Mouse (Mus musculus): ENCODE data around the gene Hectd4. TPM values are rescaled to one million over a fixed set of nuclear protein-coding genes. Genes with fewer than 3 reads are reported as not detected.
"Not testable (repeated sequence)": the region's sequence is repeated elsewhere in the genome, so short reads cannot be mapped to it uniquely, and the experiment has no call there.

Gene Hectd4
- total RNA-seq, 4 experiments from 2014 or later: 142 to 182 (median 164) TPM

DNA sequence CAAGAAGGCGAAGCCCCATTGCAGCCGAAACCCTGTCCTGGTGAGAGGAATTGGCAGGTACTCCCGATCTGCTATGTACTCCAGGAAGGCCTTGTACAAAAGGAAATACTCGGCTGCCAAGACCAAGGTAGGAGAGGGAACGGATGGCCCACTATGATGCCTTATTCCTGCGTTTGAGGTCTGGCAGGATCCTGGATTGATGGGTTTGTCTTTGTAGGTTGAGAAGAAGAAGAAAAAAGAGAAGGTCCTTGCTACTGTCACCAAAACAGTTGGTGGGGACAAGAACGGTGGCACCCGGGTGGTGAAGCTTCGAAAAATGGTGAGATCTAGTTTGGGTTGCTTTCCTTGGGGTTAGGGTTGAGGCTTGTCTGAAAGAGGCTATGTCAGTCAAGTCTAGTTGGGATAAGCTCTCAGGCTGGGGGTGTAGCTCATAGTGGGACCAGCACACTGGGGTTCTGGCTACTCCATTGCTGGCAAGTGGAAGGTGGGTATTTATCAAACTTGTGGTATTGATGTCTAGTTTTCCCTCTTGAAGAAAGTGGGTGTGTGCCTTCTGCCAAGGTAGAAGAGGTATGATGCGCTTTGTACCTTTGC lies 14.4 kb upstream of the Hectd4 start:
- not testable (repeated sequence) for DNase-seq (ENCODE audit: low spot score in 2 of 2)

DNA sequence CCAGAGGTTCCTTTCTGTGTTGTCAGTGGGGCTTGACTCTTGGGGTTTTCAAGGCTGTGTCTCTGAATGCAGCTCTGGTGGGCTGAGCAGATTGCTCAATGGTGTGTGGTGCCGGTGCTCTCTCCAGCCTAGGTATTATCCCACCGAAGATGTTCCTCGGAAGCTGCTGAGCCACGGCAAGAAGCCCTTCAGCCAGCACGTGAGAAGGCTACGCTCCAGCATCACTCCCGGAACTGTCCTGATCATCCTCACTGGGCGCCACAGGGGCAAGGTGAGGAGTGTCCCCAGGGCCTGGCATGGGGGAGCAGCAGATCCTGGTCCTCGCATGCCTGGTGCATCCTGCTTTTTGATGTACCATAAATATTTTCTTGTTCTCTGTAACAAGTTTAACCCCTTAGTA lies 13.5 kb upstream of the Hectd4 start:
- no peak for DNase-seq (ENCODE audit: low spot score in 2 of 2)

GRCm38 (mm10) chr5:121206984-121207383 lies 13.0 kb upstream of the Hectd4 start:
- no peak for DNase-seq (ENCODE audit: low spot score in 2 of 2)

- DNase-seq (ENCODE audit: low spot score in 2 of 2): no peak
Observed at GRCm38 (mm10) chr5:121209755-121210600, 10.0 kb upstream of the Hectd4 start.

GRCm38 (mm10) chr5:121210601-121210924 lies 9.5 kb upstream of the Hectd4 start:
- DNase-seq (ENCODE audit: low spot score in 2 of 2): no peak

- DNase-seq (ENCODE audit: low spot score in 2 of 2): no peak
Observed at GRCm38 (mm10) chr5:121212108-121212507, 7.9 kb upstream of the Hectd4 start.

DNA sequence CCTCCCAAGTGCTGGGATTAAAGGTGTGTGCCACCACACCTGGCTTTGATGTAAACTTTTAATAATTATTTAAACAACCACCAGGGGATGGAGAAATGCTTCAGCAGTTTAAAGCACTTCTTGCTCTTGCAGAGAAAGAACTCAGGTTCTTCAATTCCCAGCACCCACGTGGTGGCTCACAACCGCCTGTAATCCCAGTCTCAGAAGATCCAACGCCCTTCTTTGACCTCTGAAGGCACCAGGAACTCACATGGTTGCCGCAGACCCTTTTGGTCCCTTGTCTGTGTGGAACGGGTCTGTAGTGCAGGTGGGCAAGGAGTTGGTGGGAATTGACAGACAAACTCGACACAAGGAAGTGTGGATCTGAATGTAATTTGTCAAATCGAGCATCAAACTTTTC lies 5.3 kb upstream of the Hectd4 start:
- no peak for DNase-seq (ENCODE audit: low spot score in 2 of 2)

GRCm38 (mm10) chr5:121215380-121216125 lies 4.5 kb upstream of the Hectd4 start:
- peak; percentile 49 to 73 for DNase-seq (ENCODE audit: low spot score in 2 of 2)

- DNase-seq (ENCODE audit: low spot score in 2 of 2): no peak
Observed at GRCm38 (mm10) chr5:121216126-121216446, 3.9 kb upstream of the Hectd4 start.

- DNase-seq (ENCODE audit: low spot score in 2 of 2): not testable (repeated sequence)
Observed at GRCm38 (mm10) chr5:121216584-121217312, 3.3 kb upstream of the Hectd4 start.

DNA sequence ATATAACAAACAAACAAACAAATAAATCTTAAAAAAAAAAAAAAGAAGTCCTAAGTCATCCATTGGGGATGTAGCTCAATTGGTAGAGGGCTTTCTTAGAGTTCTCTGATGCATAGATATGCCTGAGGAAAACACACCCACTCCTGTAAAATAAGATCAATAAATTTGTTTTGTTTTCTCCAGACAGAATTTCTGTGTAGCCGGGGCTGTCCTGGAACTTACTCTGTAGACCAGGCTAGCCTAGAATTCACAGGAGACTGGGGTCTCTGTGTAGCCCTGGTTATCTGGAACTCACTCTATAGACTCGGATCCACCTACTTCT lies 2.7 kb upstream of the Hectd4 start:
- no peak for DNase-seq (ENCODE audit: low spot score in 2 of 2)

GRCm38 (mm10) chr5:121219190-121219589 lies 829 bp upstream of the Hectd4 start:
- no peak for DNase-seq (ENCODE audit: low spot score in 2 of 2)

- peak in 1 of 2 experiments; percentile 35 for DNase-seq (ENCODE audit: low spot score in 2 of 2)
Observed at GRCm38 (mm10) chr5:121220732-121221301, 798 bp downstream of the Hectd4 start.

DNA sequence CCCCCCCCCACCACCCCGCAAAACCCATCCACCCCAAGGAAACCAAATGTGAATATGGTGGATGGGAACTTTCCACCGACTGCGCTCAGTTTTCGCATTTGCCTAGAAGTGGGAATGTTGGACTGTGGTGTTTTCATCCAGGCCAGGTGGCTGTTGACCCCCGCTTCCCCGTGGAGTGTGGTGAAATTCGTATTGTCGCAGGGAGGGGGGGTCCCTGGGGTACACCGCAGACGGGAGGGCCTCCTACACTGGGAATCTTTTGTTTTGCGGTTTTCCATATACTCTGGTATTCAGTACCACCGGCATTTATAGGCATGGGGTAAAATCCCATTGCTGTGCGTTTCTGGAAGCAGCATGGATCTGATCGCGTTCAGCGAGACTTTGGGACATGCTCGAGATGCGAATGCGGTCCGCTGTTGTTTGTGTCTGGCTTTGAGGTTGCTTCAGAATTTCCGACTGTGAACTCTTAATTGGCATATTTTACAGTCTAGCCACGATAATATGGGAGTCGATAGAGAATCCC lies 1.4 kb downstream of the Hectd4 start:
- DNase-seq (ENCODE audit: low spot score in 2 of 2): no peak

DNA sequence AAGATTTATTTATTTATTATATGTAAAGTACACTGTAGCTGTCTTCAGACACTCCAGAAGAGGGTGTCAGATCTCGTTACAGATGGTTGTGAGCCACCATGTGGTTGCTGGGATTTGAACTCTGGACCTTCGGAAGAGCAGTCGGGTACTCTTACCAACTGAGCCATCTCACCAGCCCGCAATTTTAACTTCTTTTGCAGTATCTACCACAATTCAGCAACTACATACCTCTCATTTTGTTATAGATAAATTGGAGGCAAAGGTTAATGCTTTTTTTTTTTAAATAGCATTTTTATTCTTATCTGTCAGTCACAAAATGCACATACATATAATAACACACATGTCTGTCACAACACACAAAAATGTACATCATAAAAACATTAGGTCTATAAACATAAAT lies 4.0 kb downstream of the Hectd4 start:
- not testable (repeated sequence) for DNase-seq (ENCODE audit: low spot score in 2 of 2)

GRCm38 (mm10) chr5:121224856-121225255 lies 4.8 kb downstream of the Hectd4 start:
- DNase-seq (ENCODE audit: low spot score in 2 of 2): no peak

GRCm38 (mm10) chr5:121225854-121226253 lies 5.8 kb downstream of the Hectd4 start:
- DNase-seq (ENCODE audit: low spot score in 2 of 2): no peak

DNA sequence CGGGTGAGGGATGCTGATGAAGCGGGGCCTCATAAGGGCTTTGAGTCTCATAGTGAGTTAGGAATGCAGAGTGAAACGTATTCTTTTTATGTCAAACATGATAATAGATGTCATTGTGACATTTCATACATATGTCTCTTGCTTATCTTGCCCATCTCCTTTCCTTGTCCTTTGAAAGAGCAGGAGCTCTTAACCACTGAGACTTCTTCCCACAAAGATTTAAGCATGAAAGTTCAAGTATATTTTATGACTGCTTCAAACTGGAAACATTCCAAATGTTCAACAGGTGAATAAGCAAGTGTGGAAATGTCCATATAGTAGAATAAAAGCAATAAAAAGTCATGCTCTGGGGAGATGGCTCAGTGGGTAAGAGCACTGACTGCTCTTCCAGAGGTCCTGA lies 6.4 kb downstream of the Hectd4 start:
- no peak for DNase-seq (ENCODE audit: low spot score in 2 of 2)

DNA sequence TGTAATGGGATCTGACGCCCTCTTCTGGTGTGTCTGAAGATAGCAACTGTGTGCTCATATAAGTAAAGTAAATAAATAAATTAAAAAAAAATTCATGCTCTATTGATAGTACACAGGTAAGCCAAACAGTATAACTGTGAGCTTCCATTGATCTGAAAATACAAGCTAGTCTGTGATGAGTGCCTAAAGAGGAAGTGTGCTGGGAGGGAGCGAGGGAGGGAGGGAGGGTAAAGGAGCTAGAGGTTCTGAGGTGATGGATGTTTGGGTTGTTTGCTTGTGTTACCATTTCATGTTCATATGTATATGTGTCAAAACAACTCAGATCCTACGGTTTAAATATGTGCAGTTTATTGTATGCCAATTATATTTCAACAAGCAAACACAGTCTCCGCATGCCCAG lies 6.8 kb downstream of the Hectd4 start:
- DNase-seq (ENCODE audit: low spot score in 2 of 2): no peak

GRCm38 (mm10) chr5:121227330-121227729 lies 7.3 kb downstream of the Hectd4 start:
- DNase-seq (ENCODE audit: low spot score in 2 of 2): not testable (repeated sequence)

DNA sequence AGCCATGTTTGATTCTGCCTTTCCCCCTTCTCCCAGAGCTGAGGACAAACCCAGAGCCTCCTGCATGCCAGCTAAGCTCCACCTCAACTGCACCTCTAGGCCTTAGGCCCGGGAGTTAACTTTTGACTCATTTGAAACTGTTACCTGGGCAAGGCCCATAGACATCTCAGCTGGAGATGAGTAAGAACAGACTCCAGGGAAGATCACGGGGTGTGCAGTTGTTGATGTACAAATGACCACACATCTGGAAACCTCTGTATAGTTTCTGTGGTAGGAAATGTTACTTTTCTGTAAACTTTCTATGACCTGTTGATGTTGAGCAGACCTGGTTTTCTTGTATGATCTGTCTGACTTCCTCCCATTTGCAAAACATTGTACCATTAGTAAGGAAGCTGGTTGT lies 9.2 kb downstream of the Hectd4 start:
- no peak for DNase-seq (ENCODE audit: low spot score in 2 of 2)

Data from left cerebral cortex, adult 8-10 months (tissue).